Mouse (Mus musculus) lung, adult 2 months (tissue): ENCODE measurements around the gene Pla1a.

Experiments used
- CTCF ChIP-seq: fragments of 200-500 bp; IDR thresholded peaks from 2 replicates; pipeline ENCODE4 v1.5.1; 2011; ENCODE audit warnings: mild to moderate bottlenecking, low read length, control low read depth; ENCODE audit not compliant: insufficient read depth
- POLR2A ChIP-seq: fragments of 200-500 bp; IDR thresholded peaks from 2 replicates; pipeline ENCODE4 v1.6.1; 2011; ENCODE audit warnings: low read depth, mild to moderate bottlenecking, control low read depth, low read length, borderline replicate concordance; ENCODE audit errors: extremely low read depth

- TF ChIP-seq POLR2A (no peak), CTCF (no peak)
Measured at GRCm38 (mm10) chr16:38448458-38448857, 15.5 kb upstream of the Pla1a start.
